Mouse (Mus musculus) 416B (cell line): Measurements from ENCODE around the gene a.

ENCODE experiments used
- DNase-seq: peaks from one replicate; pipeline ENCODE4 v3.0.0; 2011; ENCODE audit warnings: low read depth

The a gene

DNA sequence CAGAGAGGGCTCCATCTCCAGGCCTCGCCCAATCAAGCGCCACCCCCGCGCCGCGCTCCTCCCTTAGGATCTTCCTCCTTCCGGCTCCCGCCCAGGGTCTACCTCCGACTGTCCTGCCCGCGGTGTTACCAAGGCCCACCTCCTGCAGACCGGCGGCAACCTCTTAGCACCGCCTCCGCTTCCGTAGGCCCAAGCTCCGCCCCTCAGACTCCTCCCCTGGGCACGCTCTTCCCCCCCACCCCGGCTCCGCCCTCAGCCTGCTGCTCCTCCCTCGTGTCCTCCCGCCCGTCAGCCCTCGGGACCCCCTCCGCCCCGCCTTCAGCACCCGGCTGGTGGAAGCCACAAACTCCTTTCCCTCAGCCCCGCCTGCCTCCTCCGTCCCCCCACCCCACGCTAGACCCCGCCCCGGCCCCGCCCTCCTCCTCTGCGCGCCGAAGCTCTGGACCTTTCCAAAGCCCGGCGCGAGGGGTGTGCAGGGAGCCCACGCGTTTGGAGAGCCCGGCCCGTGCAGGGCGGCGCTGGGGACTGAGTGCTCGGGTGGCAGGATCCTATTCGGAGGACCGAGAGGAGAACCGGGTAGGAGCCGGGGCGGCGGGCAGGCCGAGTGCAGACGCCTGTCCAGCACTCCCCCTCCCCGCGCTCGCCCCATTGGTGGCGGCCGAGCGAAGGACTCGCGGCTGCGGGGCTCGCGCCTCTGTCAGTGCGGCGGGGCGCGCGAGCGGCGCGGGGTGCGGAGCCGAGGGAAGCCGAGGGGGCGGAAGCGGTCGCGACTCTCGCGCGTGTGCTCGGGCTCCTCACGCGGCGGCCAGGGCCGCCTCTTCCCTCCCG lies at the start of gene a, which contains the start of gene Raly:
Gene a, plus strand, starts transcription at position 747 of the 828 bp plus-strand sequence.
Gene Raly, plus strand, starts transcription at position 441 of the 828 bp plus-strand sequence.
- peak; percentile 99 for DNase-seq

GRCm38 (mm10) chr2:154742911-154743819 lies 48.0 kb upstream of the a start:
- DNase-seq: no peak

DNA sequence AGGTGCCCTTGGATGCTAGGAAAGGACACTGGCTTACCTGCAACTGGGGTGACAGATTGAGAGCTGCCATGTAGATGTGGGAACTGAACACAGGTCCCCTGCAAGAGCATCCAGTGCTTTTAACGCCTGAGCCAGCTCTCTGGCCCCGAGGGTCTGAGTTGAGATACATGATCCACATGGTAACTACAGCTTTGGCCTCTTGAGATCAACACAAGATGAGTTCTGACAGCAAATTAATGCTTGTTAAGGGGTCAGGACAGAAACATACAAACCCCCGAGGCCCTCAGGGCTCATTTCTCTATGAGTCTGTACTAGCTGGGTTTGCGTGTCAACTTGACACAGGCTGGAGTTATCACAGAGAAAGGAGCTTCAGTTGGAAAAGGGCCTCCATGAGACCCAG lies 47.3 kb upstream of the a start:
- no peak for DNase-seq

GRCm38 (mm10) chr2:154748383-154748782 lies 42.8 kb upstream of the a start:
- no peak for DNase-seq

- DNase-seq: no peak
Observed at GRCm38 (mm10) chr2:154749046-154750036, 41.9 kb upstream of the a start.

GRCm38 (mm10) chr2:154751924-154752323 lies 39.3 kb upstream of the a start:
- peak; percentile 30 for DNase-seq

GRCm38 (mm10) chr2:154754068-154754560 lies 37.1 kb upstream of the a start:
- no peak for DNase-seq

DNA sequence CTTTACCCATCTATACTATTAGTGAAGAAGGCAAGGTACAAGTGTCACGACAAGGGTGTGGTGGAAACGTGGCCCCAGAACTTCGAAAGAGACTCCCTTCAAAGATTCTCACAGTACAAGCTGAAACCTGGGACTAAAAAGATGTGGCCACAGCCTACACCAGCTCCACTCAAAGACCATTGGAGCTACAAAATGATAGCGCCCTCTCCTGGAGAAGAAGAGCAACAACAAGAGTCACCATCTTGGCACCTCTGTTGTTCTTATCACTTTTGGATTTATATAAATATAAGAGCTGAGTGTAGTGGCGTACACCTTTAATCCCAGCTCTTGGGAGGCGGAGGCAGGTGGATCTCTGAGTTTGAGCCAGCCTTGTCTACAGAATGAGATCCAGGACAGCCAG lies 35.4 kb upstream of the a start:
- DNase-seq: peak; percentile 69

DNA sequence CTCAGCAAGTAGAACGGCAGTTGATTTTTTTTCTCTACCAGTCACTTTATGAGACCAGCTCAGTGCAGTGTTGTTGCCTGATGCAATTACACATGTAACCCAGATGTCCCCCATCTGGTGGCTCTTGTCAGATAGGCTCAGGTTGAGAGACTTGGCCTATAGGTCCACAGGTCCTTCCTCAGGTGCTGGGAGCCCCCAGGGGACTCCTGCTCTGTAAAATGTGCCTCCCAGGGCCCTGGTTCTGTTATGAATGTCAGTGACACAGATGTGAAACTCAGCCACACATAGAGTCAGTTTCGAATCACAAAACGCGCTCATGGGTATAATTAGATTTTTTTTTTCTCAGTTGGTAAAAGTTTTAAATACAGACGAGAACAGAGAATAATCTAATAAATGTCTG lies 33.5 kb upstream of the a start:
- no peak for DNase-seq

DNA sequence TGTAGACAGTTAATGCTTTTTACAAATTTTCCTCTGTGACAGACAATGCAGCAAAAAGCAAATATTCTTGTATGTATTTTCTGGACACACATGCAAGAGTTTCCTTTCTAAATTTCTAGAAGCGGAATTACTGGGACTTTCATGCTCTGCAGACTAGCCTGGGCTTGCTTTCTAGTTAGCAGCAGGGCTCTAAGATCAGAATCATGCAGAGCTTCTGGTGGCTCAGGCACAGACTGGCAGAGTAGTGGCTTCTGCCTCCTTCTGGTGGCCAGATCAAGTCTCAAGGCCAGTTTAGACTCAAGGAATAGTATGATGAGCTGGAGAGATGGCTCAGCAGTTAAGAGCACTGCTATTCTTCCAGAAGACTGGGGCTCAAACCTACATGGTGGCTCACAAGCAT lies 32.7 kb upstream of the a start:
- no peak for DNase-seq

GRCm38 (mm10) chr2:154763226-154763625 lies 28.0 kb upstream of the a start:
- no peak for DNase-seq

DNA sequence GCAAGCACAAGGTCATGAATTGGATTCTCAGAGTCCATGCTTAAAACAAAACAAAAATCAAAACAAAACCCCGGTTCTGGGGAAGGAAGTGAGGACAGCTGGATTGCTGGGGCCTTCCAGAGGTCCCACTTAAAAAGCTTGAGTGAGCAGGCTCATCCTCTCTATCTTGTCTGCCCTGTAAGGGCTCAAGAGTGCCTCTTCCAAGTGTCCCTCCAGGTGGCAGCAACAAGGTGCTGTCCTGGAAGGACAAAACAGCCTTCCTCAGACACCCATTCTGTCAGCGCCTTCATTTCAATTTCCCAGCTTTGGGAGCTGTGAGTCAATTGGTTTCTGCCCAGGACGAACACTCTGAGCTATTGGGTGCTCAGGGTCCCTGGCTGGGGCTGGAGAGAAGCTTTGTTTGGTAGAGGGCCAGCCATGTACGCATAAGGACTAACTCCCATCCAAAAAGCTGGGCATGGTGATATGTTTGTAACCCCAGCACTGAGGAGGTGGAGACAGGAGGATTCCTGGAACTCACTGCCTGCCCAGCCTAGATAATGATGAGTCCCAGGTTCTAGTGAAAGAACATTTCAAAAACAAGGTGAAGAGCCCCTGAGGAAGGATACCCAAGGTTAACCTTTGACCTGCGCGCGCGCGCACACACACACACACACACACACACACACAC lies 26.2 kb upstream of the a start:
- no peak for DNase-seq

DNA sequence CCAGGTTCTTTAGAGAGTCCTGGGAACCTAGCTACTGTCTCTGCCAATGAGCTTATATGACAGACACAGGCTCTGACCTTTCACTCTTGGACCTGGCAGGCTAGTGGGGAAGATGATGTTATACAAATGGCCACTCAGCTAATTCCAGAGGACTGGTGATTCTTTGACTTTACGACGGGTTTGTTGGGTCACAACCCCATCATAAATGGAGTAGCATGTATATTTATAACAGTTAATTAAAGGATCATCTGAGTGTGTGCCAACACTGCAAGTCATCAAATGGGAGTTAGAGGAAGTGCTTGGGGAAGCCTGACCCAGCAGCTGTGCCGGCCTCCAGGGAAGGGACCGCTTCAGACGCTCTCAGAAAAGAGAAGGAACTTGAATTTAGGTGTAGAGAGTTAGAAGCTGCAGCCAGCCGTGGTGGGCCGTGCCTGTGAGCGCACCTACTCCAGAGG lies 25.6 kb upstream of the a start:
- peak; percentile 39 for DNase-seq

DNA sequence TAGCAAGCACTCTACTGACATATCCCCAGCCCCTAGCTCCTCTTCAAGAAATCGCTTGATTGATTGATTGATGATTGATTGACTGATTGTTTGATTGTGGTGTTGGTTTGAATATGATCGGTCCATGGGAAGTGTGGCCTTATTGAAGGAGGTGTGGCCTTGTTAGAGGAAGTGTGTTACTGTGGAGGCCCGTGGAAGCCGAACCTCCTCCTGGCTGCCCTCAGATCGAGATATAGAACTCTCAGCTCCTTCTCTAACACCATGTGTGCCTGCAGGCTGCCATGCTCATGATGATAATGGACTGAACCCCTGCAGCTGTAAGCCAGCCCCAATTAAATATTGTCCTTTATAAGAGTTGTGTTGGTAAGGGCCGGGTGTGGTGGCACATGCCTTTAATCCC lies 24.2 kb upstream of the a start:
- no peak for DNase-seq

DNA sequence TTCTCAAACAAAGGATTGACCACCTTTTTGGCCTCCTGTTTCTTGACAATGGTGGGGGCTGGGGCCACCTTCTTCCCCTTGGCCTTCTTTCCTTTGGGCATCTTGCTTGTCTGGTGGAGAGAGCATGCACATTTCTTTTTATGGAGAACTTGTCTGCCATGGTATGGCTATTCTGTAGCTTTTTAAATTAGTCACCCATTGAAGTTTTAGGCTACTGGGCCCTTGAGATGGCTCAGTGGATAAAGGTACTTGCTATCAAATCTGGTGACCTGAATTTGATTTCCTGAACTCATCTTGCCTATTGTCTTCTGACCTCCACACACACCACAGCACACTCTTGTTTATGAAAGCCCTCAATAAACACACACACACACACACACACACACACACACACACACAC lies 21.3 kb upstream of the a start, which contains the start of gene Gm14214:
Gene Gm14214, minus strand, starts transcription at position 101 of the 400 bp plus-strand sequence.
- DNase-seq: no peak

DNA sequence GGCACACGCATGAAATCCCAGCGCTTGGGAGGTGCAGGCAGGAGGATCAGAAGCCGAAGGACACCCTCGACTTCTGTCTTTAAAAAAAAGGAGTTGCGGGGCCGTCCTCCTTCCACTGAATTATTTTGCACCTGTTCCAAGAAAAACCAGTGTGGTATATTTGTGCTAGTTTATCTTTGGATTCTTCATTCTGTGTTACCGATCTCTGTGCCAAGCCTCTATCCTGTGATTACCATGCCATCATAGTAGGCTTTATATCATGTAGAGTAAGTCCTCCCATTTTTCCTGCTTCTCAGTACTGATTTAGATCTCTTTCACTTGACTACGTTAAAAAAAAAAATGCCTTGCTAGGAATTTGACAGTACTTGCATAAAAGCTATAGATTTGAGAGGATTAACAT lies 19.6 kb upstream of the a start:
- DNase-seq: no peak

DNA sequence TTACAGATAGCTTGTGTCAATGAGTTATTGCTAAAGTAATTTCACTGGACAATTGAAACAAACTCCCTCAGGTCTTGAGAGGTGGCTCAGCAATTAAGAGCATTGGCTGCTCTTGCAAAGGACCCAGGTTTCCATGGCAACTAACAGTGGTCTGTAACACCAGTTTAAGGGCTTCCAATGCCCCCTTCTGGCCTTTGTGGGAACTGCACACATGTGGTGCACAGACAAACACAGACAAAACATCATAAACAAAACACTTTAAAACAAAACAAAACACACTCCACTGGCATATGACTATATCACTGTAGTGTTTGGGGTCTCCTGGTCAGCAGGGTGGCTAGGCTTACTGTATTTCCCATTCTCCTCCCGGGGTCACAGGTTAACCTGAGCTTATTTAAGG lies 17.2 kb upstream of the a start:
- DNase-seq: peak; percentile 67

GRCm38 (mm10) chr2:154776496-154776895 lies 14.7 kb upstream of the a start:
- no peak for DNase-seq

- no peak for DNase-seq
Observed at GRCm38 (mm10) chr2:154779648-154780047, 11.6 kb upstream of the a start.

- no peak for DNase-seq
Observed at GRCm38 (mm10) chr2:154782361-154782760, 8.8 kb upstream of the a start.
